Mouse (Mus musculus) myocyte (in vitro differentiated cells): ENCODE measurements around the gene Rhbdd1. TPM values are rescaled to one million over a fixed set of nuclear protein-coding genes. Genes with fewer than 3 reads are reported as not detected.

Experiments
- H3K27me3 ChIP-seq: one replicate; pipeline ENCODE4 v1.6.1; 2011; ENCODE audit not compliant: control insufficient read depth, insufficient read depth, insufficient read length
- H3K36me3 ChIP-seq: one replicate; pipeline ENCODE4 v1.6.1; 2011; ENCODE audit not compliant: control insufficient read depth, insufficient read depth
- H3K4me2 ChIP-seq: one replicate; pipeline ENCODE4 v1.6.1; 2011; ENCODE audit warnings: low read depth, control low read depth
- H3K4me3 ChIP-seq: one replicate; pipeline ENCODE4 v1.5.1; 2011; ENCODE audit warnings: mild to moderate bottlenecking, control low read depth, moderate library complexity
- H3K79me2 ChIP-seq: one replicate; pipeline ENCODE4 v1.6.1; 2011; ENCODE audit not compliant: control insufficient read depth, insufficient read depth
- H3ac ChIP-seq: one replicate; pipeline ENCODE4 v1.6.1; 2011; ENCODE audit not compliant: control insufficient read depth, insufficient read length
- CEBPB ChIP-seq: IDR thresholded peaks from 2 replicates; pipeline ENCODE4 v1.6.1; 2011; ENCODE audit warnings: mild to moderate bottlenecking, moderate library complexity; ENCODE audit not compliant: poor library complexity, insufficient read depth, severe bottlenecking
- E2F4 ChIP-seq: IDR thresholded peaks from one replicate; pipeline ENCODE4 v1.6.1; 2011; ENCODE audit warnings: mild to moderate bottlenecking, control low read depth, moderate library complexity; ENCODE audit not compliant: insufficient read depth
- MAX ChIP-seq: IDR thresholded peaks from one replicate; pipeline ENCODE4 v1.6.1; 2011; ENCODE audit warnings: low read depth, mild to moderate bottlenecking, control low read depth
- MYOD1 ChIP-seq, 3 experiments: IDR thresholded peaks; one replicate each; pipeline ENCODE4 v1.6.1; 2011; ENCODE audit warnings: control low read depth in 2 of 3, low read depth in 2 of 3, mild to moderate bottlenecking in 2 of 3, moderate library complexity in 1 of 3; ENCODE audit not compliant: insufficient read length in 2 of 3, control insufficient read depth in 1 of 3
- MYOG ChIP-seq, 3 experiments: IDR thresholded peaks; one replicate each; pipeline ENCODE4 v1.6.1; 2011; ENCODE audit warnings: control low read depth in 2 of 3, low read depth in 2 of 3, mild to moderate bottlenecking in 2 of 3; ENCODE audit not compliant: insufficient read length in 2 of 3, control insufficient read depth in 1 of 3, insufficient read depth in 1 of 3
- POLR2A ChIP-seq: IDR thresholded peaks from one replicate; pipeline ENCODE4 v1.6.1; 2011; ENCODE audit warnings: low read depth, mild to moderate bottlenecking, control low read depth, moderate library complexity; ENCODE audit not compliant: insufficient read length
- POLR2AphosphoS2 ChIP-seq: IDR thresholded peaks from one replicate; pipeline ENCODE4 v1.6.1; 2011; ENCODE audit warnings: low read depth, control low read depth; ENCODE audit not compliant: insufficient read length
- REST ChIP-seq: IDR thresholded peaks from one replicate; pipeline ENCODE4 v1.6.1; 2011; ENCODE audit warnings: mild to moderate bottlenecking, control low read depth, moderate library complexity; ENCODE audit not compliant: insufficient read depth, insufficient read length
- SRF ChIP-seq: IDR thresholded peaks from one replicate; pipeline ENCODE4 v1.6.1; 2011; ENCODE audit warnings: low read depth; ENCODE audit not compliant: control insufficient read depth, insufficient read length
- TCF12 ChIP-seq: IDR thresholded peaks from one replicate; pipeline ENCODE4 v1.6.1; 2011; ENCODE audit warnings: mild to moderate bottlenecking, control low read depth; ENCODE audit not compliant: poor library complexity, insufficient read depth, severe bottlenecking
- TCF3 ChIP-seq: IDR thresholded peaks from one replicate; pipeline ENCODE4 v1.6.1; 2011; ENCODE audit warnings: low read depth, control low read depth; ENCODE audit not compliant: insufficient read length
- USF1 ChIP-seq: IDR thresholded peaks from one replicate; pipeline ENCODE4 v1.6.1; 2011; ENCODE audit warnings: low read depth, mild to moderate bottlenecking, control low read depth, moderate library complexity
- polyA plus RNA-seq: library from polyadenylated mRNA; unstranded; fragments of >200 nt; fragmentation: generic; extraction: Trizol; gene quantifications from one replicate; pipeline ENCODE4 v1.2.1, GENCODE M21; 2012; ENCODE audit warnings: missing spikeins

Gene Rhbdd1
- polyA plus RNA-seq, 1 experiment: 43.3 TPM

- H3ac ChIP-seq: peak overlapping the region; percentile 27
- H3K79me2 ChIP-seq: peaks cover 69% of the 10 kb centered on the region
- no peaks in the 10 kb centered on the region for H3K27me3 ChIP-seq
- H3K36me3 ChIP-seq: no peaks in the 10 kb centered on the region
- peak overlapping the region; percentile 96 for H3K4me3 ChIP-seq
- peak overlapping the region; percentile 98 for H3K4me2 ChIP-seq
- TF ChIP-seq CEBPB (no peak), USF1 (no peak), MYOD1 (IDR thresholded peaks at IDR 0.05; ENCODE audit: control insufficient read depth in 1 of 3, insufficient read length in 2 of 3, low read depth in 2 of 3) (no peak), POLR2AphosphoS2 (no peak), MAX (no peak), MYOG (IDR thresholded peaks at IDR 0.05; ENCODE audit: control insufficient read depth in 1 of 3, insufficient read depth in 1 of 3, insufficient read length in 2 of 3, low read depth in 2 of 3) (no peak), REST (no peak), E2F4 (no peak), TCF3 (no peak), TCF12 (no peak), POLR2A (no peak), SRF (no peak)
Observed at GRCm38 (mm10) chr1:82288421-82288990, 27.7 kb upstream of the Rhbdd1 start.

DNA sequence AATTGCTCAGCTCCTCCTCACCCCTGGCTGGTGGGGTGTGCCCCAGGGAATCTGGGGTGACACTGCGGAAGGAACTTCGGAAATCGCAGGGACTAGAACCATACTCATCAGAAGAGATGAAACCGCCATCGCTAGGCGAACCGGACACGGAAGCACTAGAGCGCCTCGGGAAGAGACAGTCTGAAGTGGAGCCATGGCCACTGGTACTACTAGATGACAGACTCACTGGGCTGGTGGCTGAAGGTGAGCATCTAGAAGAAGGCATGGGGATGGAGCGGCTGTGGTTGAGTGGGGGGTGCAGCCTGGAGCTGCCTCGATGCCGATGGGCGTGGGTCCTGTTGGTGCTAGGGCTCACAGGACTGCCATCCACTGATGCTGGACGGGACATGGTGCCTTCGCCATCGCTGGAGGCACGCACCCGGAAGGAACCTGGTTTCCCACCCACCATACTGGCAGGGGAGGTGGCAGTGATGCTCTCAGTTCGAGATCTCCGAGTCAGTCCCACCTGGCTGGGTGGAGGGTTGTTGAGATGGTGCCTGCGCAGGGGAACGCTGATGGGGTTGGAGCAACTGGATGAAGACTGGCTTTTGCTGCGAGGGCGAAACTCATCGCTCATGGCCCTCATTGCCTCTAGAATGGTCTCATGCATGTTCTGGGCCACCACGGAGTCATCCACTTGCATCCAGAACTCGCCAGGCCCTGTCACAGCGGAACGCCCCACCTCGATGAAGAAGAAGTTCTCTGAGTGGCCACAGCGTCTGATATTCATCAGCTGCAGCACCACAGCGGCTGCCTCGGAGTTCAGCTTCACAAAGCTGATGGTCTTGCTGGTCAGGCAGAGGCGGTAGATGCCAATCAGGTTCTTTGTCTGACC, 26.9 kb upstream of the Rhbdd1 start:
- Histone ChIP-seq H3K4me2 (peak overlapping the region; percentile 98), H3K79me2 (peaks cover 60% of the 10 kb centered on the region), H3K4me3 (peak overlapping the region; percentile 96), H3K27me3 (no peaks in the 10 kb centered on the region), H3K36me3 (no peaks in the 10 kb centered on the region), H3ac (peak overlapping the region; percentile 27)
- TF ChIP-seq CEBPB (no peak), POLR2AphosphoS2 (peak; percentile 21), MYOG (IDR thresholded peaks at IDR 0.05; ENCODE audit: control insufficient read depth in 1 of 3, insufficient read depth in 1 of 3, insufficient read length in 2 of 3, low read depth in 2 of 3) (no peak), REST (no peak), E2F4 (no peak), USF1 (no peak), TCF12 (no peak), TCF3 (no peak), POLR2A (peak; percentile 57), MAX (no peak), SRF (no peak), MYOD1 (IDR thresholded peaks at IDR 0.05; ENCODE audit: control insufficient read depth in 1 of 3, insufficient read length in 2 of 3, low read depth in 2 of 3) (no peak)

DNA sequence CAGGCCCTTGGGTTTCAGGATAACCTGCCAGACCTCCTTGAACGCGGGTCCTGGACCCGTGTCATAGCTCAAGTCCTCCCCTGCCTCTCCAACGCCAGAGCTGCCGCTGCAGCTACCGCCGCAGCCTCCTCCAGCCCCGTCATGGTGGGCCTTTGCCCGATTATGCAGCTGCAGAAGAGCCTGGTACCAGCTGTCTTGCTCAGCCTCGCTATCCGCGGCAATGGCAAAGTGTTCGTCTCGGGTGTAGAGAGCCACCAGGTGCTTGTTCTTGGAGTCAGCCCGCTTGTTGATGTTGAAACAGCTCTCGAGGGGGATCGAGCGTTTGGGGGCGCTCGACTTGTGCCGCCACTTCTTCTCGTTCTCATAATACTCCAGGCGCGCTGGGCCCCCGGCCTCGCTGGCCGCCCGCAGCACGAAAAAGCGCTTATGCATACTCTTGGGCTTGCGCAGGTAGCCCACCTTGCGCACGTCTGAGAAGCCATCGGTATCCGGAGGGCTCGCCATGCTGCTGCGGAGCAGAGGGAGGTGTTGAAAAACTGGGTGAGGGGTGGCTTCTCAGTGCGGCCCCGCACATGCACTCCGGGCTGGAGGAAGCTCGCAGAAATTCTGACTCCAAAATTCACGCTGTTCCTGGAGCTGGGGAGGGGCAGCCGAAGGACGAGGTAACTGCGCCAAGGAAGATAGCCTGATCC, 26.1 kb upstream of the Rhbdd1 start:
- H3K4me3 ChIP-seq: peak overlapping the region; percentile 96
- H3ac ChIP-seq: peak overlapping the region; percentile 27
- H3K4me2 ChIP-seq: peak overlapping the region; percentile 98
- no peaks in the 10 kb centered on the region for H3K36me3 ChIP-seq
- H3K27me3 ChIP-seq: no peaks in the 10 kb centered on the region
- peaks cover 53% of the 10 kb centered on the region for H3K79me2 ChIP-seq
- TF ChIP-seq MYOG (IDR thresholded peaks at IDR 0.05; ENCODE audit: control insufficient read depth in 1 of 3, insufficient read depth in 1 of 3, insufficient read length in 2 of 3, low read depth in 2 of 3) (peak in 2 of 3 experiments; percentile 60 to 75), POLR2A (no peak), TCF12 (no peak), E2F4 (no peak), MYOD1 (IDR thresholded peaks at IDR 0.05; ENCODE audit: control insufficient read depth in 1 of 3, insufficient read length in 2 of 3, low read depth in 2 of 3) (peak in 1 of 3 experiments; percentile 36), MAX (no peak), POLR2AphosphoS2 (no peak), CEBPB (no peak)

GRCm38 (mm10) chr1:82290723-82291150, 25.5 kb upstream of the Rhbdd1 start:
- Histone ChIP-seq H3K27me3 (no peaks in the 10 kb centered on the region), H3K4me2 (peak overlapping the region; percentile 98), H3K4me3 (peak overlapping the region; percentile 96), H3K36me3 (no peaks in the 10 kb centered on the region), H3ac (peak overlapping the region; percentile 27), H3K79me2 (peaks cover 47% of the 10 kb centered on the region)
- TF ChIP-seq POLR2AphosphoS2 (peak; percentile 76), POLR2A (peak; percentile 83), MYOG (IDR thresholded peaks at IDR 0.05; ENCODE audit: control insufficient read depth in 1 of 3, insufficient read depth in 1 of 3, insufficient read length in 2 of 3, low read depth in 2 of 3) (peak in 1 of 3 experiments; percentile 55), E2F4 (no peak), MYOD1 (IDR thresholded peaks at IDR 0.05; ENCODE audit: control insufficient read depth in 1 of 3, insufficient read length in 2 of 3, low read depth in 2 of 3) (peak in 1 of 3 experiments; percentile 51), USF1 (no peak), REST (no peak), MAX (no peak), SRF (no peak), TCF12 (no peak)
